Mouse (Mus musculus) layer of hippocampus, postnatal 14 days (tissue): ENCODE measurements at regions not wholly inside any gene's neighbourhood (a gene's known extent, or its start where the extent isn't known, plus 50 kb on each side); places are given as distances from the start of the nearest gene placed in this dataset.

Experiments
- DNase-seq, 2 experiments: peaks; one replicate each; pipeline ENCODE4 v3.0.0; 2021 to 2022; ENCODE audit warnings: low spot score in 2 of 2, mixed read lengths in 1 of 2
- microRNA-seq, 2 experiments: library from miRNA; unstranded; fragments of <30 nt; microRNA quantifications; one replicate each; pipeline ENCODE4 v1.2.0; 2021

GRCm38 (mm10) chr6:107319565-107319964 lies 210.0 kb upstream of the Lrrn1 start:
- DNase-seq, result no peak

GRCm38 (mm10) chr6:107350503-107350902 lies 179.1 kb upstream of the Lrrn1 start:
- peak in 1 of 2 experiments; percentile 46 for DNase-seq

- no peak for DNase-seq
These were observed 154.3 kb upstream of the Lrrn1 start for GRCm38 (mm10) chr6:107375274-107375673.

GRCm38 (mm10) chr6:107378489-107378888 lies 151.1 kb upstream of the Lrrn1 start:
- DNase-seq, result no peak

GRCm38 (mm10) chr6:107380621-107381020 lies 148.9 kb upstream of the Lrrn1 start:
- no peak for DNase-seq

GRCm38 (mm10) chr6:107386094-107386678 lies 143.4 kb upstream of the Lrrn1 start:
- DNase-seq, result no peak

- no peak for DNase-seq
These were observed 139.7 kb upstream of the Lrrn1 start for GRCm38 (mm10) chr6:107389892-107390291.

GRCm38 (mm10) chr6:107394611-107395010 lies 135.0 kb upstream of the Lrrn1 start:
- no peak for DNase-seq

GRCm38 (mm10) chr6:107415766-107416165 lies 113.8 kb upstream of the Lrrn1 start:
- DNase-seq, result no peak

GRCm38 (mm10) chr6:107422091-107422490 lies 107.5 kb upstream of the Lrrn1 start:
- DNase-seq, result no peak

- DNase-seq, result no peak
These were observed 103.0 kb upstream of the Lrrn1 start for GRCm38 (mm10) chr6:107426529-107426928.

GRCm38 (mm10) chr6:107431033-107431432 lies 98.5 kb upstream of the Lrrn1 start:
- peak in 1 of 2 experiments; percentile 50 for DNase-seq

- no peak for DNase-seq
These were observed 87.5 kb upstream of the Lrrn1 start for GRCm38 (mm10) chr6:107442058-107442457.

- peak in 1 of 2 experiments; percentile 11 for DNase-seq
These were observed 85.2 kb upstream of the Lrrn1 start for GRCm38 (mm10) chr6:107444336-107444735.

GRCm38 (mm10) chr6:107459220-107459619 lies 70.3 kb upstream of the Lrrn1 start:
- DNase-seq, result no peak

- DNase-seq, result no peak
These were observed 67.1 kb upstream of the Lrrn1 start for GRCm38 (mm10) chr6:107462440-107462839.

- no peak for DNase-seq
These were observed 56.2 kb upstream of the Lrrn1 start for GRCm38 (mm10) chr6:107473395-107473794.

GRCm38 (mm10) chr6:107474125-107474524 lies 55.4 kb upstream of the Lrrn1 start:
- no peak for DNase-seq

Small RNA genes lying in the stretch of these regions (microRNA-seq; reads per million reads assigned to microRNA genes)
- 0 reads per million in 2 experiments for gene Gm27690
